Mouse (Mus musculus): ENCODE measurements around the gene Slc35f1.

Slc35f1 gene

DNA sequence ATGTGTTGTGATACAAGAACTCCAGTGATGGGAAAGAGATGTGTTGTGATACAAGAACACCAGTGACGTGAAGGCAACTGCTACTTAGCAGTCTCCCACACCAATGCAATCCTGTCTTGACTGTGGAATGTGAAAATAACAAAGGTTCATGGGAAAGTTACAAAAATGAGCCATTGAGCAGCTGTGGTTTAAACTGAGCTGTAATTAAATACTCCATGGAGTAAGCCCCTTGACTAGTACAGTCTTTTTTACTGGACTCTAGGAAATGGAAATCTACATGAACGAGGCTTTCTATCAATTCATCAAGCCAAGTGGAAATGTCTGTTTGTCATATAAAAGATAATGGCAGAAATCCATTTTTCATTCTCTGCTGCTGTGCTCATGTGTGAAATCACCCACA is 411.1 kb downstream of the Slc35f1 start:
- no peak for DNase-seq (ENCODE audit: low spot score)

GRCm38 (mm10) chr10:53102423-53102822 is 412.1 kb downstream of the Slc35f1 start:
- DNase-seq (ENCODE audit: low spot score): no peak

DNA sequence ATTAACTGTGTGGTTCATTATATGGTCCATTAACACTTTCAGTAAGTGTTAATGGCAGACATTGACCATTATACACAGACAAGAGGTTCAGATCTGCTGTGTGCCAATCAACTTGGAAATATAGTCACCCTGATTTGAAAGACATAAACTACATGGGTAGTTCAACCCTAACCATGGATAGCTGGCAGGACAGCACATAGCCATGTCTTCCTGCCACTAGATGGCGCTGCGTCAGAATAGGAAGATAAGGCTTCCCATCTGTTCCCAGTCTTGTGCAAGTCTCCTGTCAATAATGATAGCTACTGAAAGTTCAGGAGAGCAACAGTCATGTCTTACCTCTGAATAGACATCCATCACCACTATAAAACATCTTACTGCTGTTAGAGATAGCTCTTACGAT is 424.7 kb downstream of the Slc35f1 start:
- DNase-seq (ENCODE audit: low spot score): peak; percentile 81

GRCm38 (mm10) chr10:53115673-53116398 is 425.5 kb downstream of the Slc35f1 start:
- DNase-seq (ENCODE audit: low spot score): no peak

GRCm38 (mm10) chr10:53120608-53121007 is 430.3 kb downstream of the Slc35f1 start:
- no peak for DNase-seq (ENCODE audit: low spot score)

- DNase-seq (ENCODE audit: low spot score): no peak
Observed at GRCm38 (mm10) chr10:53124365-53124764, 434.0 kb downstream of the Slc35f1 start.

GRCm38 (mm10) chr10:53132707-53133106 is 442.4 kb downstream of the Slc35f1 start:
- no peak for DNase-seq (ENCODE audit: low spot score)

DNA sequence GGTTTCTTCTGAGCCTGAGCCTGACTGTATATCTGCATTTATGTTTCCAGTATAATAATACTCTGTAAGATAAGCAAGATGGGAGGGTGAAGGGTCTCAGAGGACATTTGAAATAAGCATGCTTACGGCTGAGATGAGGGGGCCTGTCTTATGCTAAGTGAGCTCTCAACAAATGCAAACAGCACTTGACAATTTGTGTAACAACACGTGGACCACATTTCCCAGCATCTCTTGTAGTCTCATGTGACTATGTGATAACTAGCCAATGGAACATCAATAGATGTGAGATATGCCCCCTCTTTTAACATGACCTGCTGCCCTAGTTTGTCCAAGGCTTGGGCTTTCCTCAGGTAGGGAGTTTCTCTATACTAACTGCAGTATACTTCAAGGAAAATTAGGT is 460.0 kb downstream of the Slc35f1 start:
- DNase-seq (ENCODE audit: low spot score): no peak

GRCm38 (mm10) chr10:53150916-53151315 is 460.6 kb downstream of the Slc35f1 start:
- DNase-seq (ENCODE audit: low spot score): no peak

DNA sequence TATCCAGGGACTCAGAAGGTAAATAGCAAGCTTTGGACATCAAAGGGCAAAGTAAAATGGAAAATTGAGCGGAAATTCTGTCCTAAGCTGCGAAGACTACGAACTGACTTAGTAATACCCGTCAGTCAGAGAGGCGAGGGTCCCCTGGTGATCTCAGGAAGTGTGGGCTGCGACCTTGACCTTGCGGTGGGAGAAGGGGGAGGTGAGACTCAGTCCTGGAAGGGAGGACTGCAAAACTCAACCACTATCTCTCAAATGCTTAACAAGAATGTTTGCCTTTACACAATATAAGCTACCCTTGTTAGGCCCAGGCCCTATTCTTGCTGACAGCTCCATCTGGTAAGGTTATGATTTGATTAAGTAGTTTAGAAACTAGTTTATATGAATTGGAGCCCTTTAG is 466.0 kb downstream of the Slc35f1 start:
- no peak for DNase-seq (ENCODE audit: low spot score)

DNA sequence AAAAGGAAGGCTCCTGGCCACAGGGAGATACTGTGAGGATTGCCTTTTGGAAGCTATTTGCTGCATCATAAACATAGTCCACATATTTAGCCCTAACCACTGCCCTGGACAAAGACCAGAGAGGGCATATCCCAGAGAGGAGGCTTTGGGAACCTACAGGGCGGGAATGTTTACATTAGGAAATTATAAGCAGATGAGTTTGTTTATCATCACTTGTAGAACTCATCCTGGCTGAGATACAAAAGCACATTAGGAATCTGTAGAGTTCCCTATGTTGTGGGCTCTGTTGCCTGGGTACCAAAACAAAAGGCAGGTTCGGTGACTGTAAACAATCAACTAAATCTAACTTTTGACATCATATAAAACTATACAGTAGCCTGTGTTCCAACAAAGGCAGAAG is 467.4 kb downstream of the Slc35f1 start:
- no peak for DNase-seq (ENCODE audit: low spot score)
